Mouse (Mus musculus) hindbrain, embryonic 16.5 days (tissue): ENCODE results near the gene Gtf2ird2. TPM values are rescaled to one million over a fixed set of nuclear protein-coding genes. Genes with fewer than 3 reads are reported as not detected.

Source experiments
- ATAC-seq: fragments of 200-750 bp; cut with Nextera tagmentation; 2 replicates; pipeline ENCODE4 v1.8.0; 2017; ENCODE audit warnings: moderate TSS enrichment, moderate library complexity
- H3K27ac ChIP-seq: fragments of 300-500 bp; sonication (generic); 2 replicates; pipeline ENCODE4 v1.5.1; 2014; ENCODE audit warnings: low read depth, mild to moderate bottlenecking, control low read depth, low read length, moderate library complexity
- H3K27me3 ChIP-seq: fragments of 300-500 bp; sonication (generic); replicated peaks from 2 replicates; pipeline ENCODE4 v1.6.1; 2014; ENCODE audit warnings: low read length; ENCODE audit not compliant: control insufficient read depth, insufficient read depth
- H3K36me3 ChIP-seq: fragments of 300-500 bp; sonication (generic); 2 replicates; pipeline ENCODE4 v1.6.1; 2014; ENCODE audit warnings: mild to moderate bottlenecking, low read length, moderate library complexity, mixed read lengths; ENCODE audit not compliant: control insufficient read depth, insufficient read depth
- H3K4me1 ChIP-seq: fragments of 300-500 bp; sonication (generic); 2 replicates; pipeline ENCODE4 v1.6.1; 2014; ENCODE audit warnings: low read depth, low read length; ENCODE audit not compliant: control insufficient read depth, insufficient read depth
- H3K4me2 ChIP-seq: fragments of 300-500 bp; sonication (generic); 2 replicates; pipeline ENCODE4 v1.6.1; 2014; ENCODE audit warnings: mild to moderate bottlenecking, low read length, control low read depth, moderate library complexity
- H3K4me3 ChIP-seq: fragments of 300-500 bp; sonication (generic); 2 replicates; pipeline ENCODE4 v1.5.1; 2014; ENCODE audit warnings: mild to moderate bottlenecking, low read length, control low read depth, moderate library complexity
- H3K9ac ChIP-seq: fragments of 300-500 bp; sonication (generic); 2 replicates; pipeline ENCODE4 v1.6.1; 2014; ENCODE audit warnings: low read depth, mild to moderate bottlenecking, control low read depth, low read length, moderate library complexity
- H3K9me3 ChIP-seq: fragments of 300-500 bp; sonication (generic); 2 replicates; pipeline ENCODE4 v1.6.1; 2014; ENCODE audit warnings: mild to moderate bottlenecking, low read length, moderate library complexity; ENCODE audit not compliant: control insufficient read depth
- WGBS: fragments of 180-500 bp; shearing (Covaris S2); extraction: QIAGEN DNeasy Blood & Tissue Kit; methylation state at CpG from one replicate; pipeline ENCODE4 v1.1.7; 2014; 5-methylcytosine and 5-hydroxymethylcytosine counted together
- polyA plus RNA-seq: library from polyadenylated mRNA; unstranded; fragments of >200 nt; fragmentation: Nextera tagmentation; extraction: Ambion mirVana; gene quantifications from 2 replicates; pipeline ENCODE4 v1.2.1, GENCODE M21; 2015

The Gtf2ird2 gene
- polyA plus RNA-seq, 1 experiment from 2014 or later: 12.5 TPM

DNA sequence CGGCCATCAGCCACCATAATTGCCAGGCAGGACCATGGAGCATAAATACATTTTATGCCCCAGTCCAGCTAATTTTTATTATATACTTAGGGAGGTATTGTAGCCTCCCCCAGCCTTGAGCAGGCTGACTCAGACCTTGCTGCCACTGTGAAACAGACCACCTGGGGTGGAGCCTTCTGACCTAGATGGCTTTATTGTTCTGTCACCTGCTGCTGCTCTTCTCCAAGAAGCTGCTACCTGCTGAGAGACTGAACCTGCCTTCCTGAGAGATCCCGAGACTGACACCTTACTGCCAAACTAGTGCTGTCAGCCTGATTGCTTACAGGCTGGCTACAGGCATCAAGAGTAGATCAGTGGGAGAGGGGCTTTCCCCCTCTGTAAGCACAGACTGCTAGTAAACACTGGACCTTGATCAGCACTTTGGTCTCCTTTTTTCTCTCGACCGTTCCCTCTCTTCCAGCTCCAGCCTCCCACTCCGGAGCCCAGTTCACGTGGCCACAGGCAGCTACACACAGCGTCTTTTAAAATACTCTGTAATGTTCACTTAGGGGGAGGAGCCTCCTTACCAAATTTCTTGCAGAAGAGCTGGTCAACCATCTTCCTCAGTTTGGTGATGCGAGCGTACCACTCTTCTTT is 76.3 kb downstream of the Gtf2ird2 start:
- peaks cover 72% of the 10 kb centered on the region for H3K36me3 ChIP-seq
- no peak overlapping the region for H3K27ac ChIP-seq
- no peaks in the 10 kb centered on the region for H3K9me3 ChIP-seq
- WGBS: 89% methylated on average over 9 of the region's 9 CpGs
- no peak overlapping the region for H3K4me2 ChIP-seq
- no peaks in the 10 kb centered on the region for H3K4me1 ChIP-seq
- H3K9ac ChIP-seq: no peak overlapping the region
- no peak overlapping the region for H3K4me3 ChIP-seq
- no peaks in the 10 kb centered on the region for H3K27me3 ChIP-seq
- ATAC-seq: no peak

DNA sequence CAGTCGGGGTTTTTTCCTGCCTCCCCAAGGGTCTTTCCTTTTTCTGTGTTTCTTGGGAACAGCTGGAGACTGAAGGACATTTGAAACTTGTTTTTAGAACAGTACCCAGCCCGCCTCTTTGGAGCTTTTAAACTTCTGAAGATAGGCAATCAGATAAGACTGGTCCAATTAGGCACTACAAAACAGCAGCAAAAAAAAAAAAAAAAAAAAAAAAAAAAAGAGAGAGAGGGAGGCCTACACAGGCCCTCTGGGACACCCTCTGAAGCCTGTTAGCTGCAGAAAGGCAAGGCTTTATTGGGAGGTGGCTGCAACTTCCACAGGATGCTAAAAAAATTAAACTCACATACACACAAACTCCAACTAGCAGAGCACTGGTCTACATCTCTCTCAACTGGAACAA is 82.1 kb downstream of the Gtf2ird2 start:
- Histone ChIP-seq H3K27ac (no peak overlapping the region), H3K36me3 (peaks cover 58% of the 10 kb centered on the region), H3K9ac (no peak overlapping the region), H3K9me3 (no peaks in the 10 kb centered on the region), H3K4me2 (no peak overlapping the region), H3K4me3 (no peak overlapping the region), H3K4me1 (no peaks in the 10 kb centered on the region), H3K27me3 (no peaks in the 10 kb centered on the region)
- ATAC-seq: no peak
- 94% methylated on average over 2 of the region's 2 CpGs for WGBS

DNA sequence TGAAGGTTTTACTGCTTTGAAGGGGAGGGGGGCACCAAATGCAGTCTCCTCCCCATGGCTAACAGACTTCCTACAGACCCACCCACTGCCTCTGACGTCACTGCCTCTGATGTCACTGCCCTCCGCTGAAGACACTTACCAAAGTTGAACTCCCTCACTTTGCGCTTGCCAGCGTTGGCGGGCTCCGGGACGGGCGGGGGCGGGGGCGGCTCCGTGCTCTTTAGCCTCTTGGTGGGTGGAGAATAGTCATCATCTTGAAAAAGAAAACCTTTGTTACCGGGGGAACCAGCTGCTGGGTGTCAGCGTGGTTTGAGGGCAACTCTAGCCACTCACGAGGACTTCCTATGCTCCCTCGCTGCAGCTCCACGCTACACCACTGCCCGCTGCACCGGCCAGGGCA is 82.6 kb downstream of the Gtf2ird2 start:
- no peak overlapping the region for H3K27ac ChIP-seq
- no peak overlapping the region for H3K9ac ChIP-seq
- no peak overlapping the region for H3K4me3 ChIP-seq
- WGBS: 81% methylated on average over 18 of the region's 18 CpGs
- H3K4me1 ChIP-seq: no peaks in the 10 kb centered on the region
- no peaks in the 10 kb centered on the region for H3K9me3 ChIP-seq
- no peaks in the 10 kb centered on the region for H3K27me3 ChIP-seq
- ATAC-seq: no peak
- H3K36me3 ChIP-seq: peaks cover 53% of the 10 kb centered on the region
- no peak overlapping the region for H3K4me2 ChIP-seq

DNA sequence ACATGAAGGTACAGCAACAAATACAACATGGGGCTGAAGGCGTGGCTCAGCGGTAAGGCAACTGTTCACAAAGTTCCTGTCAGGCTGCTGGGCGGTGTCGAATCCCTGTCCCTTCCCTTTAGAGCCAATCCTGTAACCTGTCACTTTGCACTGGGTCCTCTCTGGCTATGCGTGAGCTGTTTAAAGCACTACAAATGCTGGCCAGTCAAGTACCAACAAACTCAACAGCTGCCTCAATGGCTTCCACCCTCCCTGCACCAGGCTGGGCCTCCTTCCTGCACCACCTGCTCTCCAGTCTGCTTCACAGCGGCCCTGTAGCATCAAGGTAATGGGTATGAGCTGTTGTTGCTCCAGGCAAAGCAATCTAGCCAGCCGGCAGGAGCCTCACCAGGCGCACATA is 84.9 kb downstream of the Gtf2ird2 start:
- Histone ChIP-seq H3K4me2 (no peak overlapping the region), H3K4me3 (no peak overlapping the region), H3K27me3 (no peaks in the 10 kb centered on the region), H3K36me3 (peaks cover 50% of the 10 kb centered on the region), H3K9me3 (no peaks in the 10 kb centered on the region), H3K9ac (no peak overlapping the region), H3K27ac (no peak overlapping the region), H3K4me1 (no peaks in the 10 kb centered on the region)
- no peak for ATAC-seq
- WGBS: 91% methylated on average over 8 of the region's 8 CpGs

DNA sequence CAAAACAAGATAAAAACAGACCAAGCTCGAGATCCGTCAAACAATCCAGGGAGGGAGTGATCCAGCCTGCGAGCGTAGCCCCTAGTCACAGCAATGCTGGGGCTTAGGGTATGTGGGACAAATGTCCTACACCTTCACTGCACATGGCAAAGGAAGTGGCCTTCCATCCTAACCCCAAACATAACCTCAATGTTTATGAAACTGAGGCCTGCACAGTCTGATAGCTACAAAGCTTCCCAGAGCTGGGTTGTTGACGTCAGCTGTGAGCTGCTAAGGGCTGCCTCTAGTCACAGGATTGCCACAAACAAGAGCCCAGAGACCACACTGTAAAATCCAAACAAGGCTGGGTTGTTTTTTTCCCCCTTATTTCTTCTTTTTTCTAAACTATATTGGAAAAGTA is 85.9 kb downstream of the Gtf2ird2 start:
- H3K27ac ChIP-seq: no peak overlapping the region

DNA sequence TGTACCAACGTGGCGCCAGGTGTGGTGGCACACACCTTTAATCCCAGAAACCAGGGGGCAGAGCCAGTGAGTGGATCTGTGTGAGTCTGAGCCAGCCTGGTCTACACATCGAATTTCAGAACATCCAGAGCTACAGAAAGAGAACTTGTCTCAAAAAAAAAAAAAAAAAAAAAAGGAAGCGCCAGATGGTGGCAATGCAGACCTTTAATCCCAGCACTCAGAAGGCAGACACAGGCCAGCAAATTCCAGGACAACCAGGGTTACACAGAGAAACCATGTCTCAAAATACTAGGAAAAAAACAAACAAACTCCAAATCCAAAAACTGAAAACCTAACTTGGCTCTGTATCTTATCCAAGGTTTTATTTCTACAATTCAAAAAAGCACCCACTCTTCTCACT is 86.7 kb downstream of the Gtf2ird2 start:
- H3K27me3 ChIP-seq: no peaks in the 10 kb centered on the region
- no peak overlapping the region for H3K27ac ChIP-seq
- 84% methylated on average over 4 of the region's 4 CpGs for whole genome bisulfite sequencing
- H3K9ac ChIP-seq: no peak overlapping the region
- no peaks in the 10 kb centered on the region for H3K4me1 ChIP-seq
- no peak for ATAC-seq
- H3K36me3 ChIP-seq: peaks cover 46% of the 10 kb centered on the region
- H3K4me3 ChIP-seq: no peak overlapping the region
- no peak overlapping the region for H3K4me2 ChIP-seq
- H3K9me3 ChIP-seq: no peaks in the 10 kb centered on the region

More for the DNA sequence above, 85.9 kb downstream of the Gtf2ird2 start:
- no peak overlapping the region for H3K4me3 ChIP-seq
- H3K4me2 ChIP-seq: no peak overlapping the region
- no peaks in the 10 kb centered on the region for H3K9me3 ChIP-seq
- 89% methylated on average over 5 of the region's 5 CpGs for WGBS
- H3K27me3 ChIP-seq: no peaks in the 10 kb centered on the region
- ATAC-seq: no peak
- peaks cover 47% of the 10 kb centered on the region for H3K36me3 ChIP-seq
- H3K9ac ChIP-seq: no peak overlapping the region
- H3K4me1 ChIP-seq: no peaks in the 10 kb centered on the region

DNA sequence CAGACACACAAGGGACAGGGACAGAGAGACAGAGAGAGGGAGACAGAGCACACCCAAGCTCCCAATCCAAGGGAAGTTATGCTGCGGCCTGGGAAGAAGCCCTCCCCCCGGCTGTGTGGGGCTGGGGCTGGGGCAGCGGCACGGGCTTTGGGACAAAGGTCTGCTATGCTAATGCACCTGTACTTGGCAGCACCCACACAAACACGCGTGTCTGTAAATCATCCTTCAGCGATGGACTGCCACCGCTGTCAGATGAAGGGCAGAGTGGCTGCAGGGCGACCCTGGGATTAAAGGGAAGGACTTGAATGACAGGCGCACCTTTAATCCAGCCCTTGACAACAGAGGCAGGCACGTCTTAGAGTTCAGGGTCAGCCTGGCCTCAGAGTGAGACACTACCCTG is 87.6 kb downstream of the Gtf2ird2 start:
- Histone ChIP-seq H3K27me3 (no peaks in the 10 kb centered on the region), H3K27ac (no peak overlapping the region), H3K4me2 (no peak overlapping the region), H3K36me3 (peaks cover 43% of the 10 kb centered on the region), H3K4me3 (no peak overlapping the region), H3K9ac (no peak overlapping the region), H3K9me3 (no peaks in the 10 kb centered on the region), H3K4me1 (no peaks in the 10 kb centered on the region)
- WGBS: 84% methylated on average over 11 of the region's 11 CpGs
- ATAC-seq: no peak

DNA sequence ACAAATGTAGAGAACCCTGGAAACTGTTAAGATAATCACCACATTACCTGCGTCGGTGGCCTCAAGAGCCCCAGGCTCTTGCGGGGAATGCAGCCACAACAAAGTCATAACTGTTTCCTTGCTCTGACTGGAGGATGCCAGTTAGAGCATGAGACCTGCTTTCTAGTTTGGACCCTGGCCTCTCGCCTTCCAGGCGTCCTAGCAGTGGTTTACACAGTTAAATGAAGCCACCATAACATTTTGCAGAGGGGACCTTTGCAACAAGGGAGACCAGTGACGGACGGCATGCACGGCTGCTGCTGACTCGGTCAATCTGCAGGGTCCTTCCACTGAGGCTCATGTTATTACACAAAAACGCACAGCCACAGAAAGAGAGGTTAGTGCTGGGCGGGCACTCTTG is 88.9 kb downstream of the Gtf2ird2 start:
- no peaks in the 10 kb centered on the region for H3K27me3 ChIP-seq
- H3K4me1 ChIP-seq: no peaks in the 10 kb centered on the region
- H3K27ac ChIP-seq: no peak overlapping the region
- 85% methylated on average over 11 of the region's 11 CpGs for WGBS
- H3K9ac ChIP-seq: no peak overlapping the region
- ATAC-seq: no peak
- H3K9me3 ChIP-seq: no peaks in the 10 kb centered on the region
- H3K4me3 ChIP-seq: no peak overlapping the region
- H3K4me2 ChIP-seq: no peak overlapping the region
- peaks cover 39% of the 10 kb centered on the region for H3K36me3 ChIP-seq

DNA sequence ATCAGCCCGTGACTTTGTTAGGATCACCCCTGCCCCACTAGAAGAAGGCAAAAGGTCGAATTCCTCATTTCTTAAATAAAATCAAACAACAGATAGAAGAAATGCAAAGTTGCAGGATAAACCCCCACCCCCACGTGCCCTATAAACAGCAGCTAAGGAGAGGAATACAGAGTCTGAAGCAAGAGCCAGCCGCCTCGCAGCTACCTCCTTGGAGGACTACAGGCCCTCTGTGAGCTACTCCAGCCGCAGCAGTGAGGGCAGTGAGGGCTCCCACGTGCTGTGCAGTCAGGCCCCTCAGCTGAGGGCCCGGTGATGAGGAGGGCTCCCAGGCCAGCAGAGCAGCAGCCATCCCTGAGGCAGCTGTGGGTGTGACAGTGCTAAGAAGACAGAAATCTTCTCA is 89.9 kb downstream of the Gtf2ird2 start:
- no peaks in the 10 kb centered on the region for H3K27me3 ChIP-seq
- H3K36me3 ChIP-seq: peaks cover 38% of the 10 kb centered on the region
- no peak overlapping the region for H3K9ac ChIP-seq
- WGBS: 85% methylated on average over 8 of the region's 8 CpGs
- H3K4me1 ChIP-seq: no peaks in the 10 kb centered on the region
- no peak for ATAC-seq
- H3K9me3 ChIP-seq: no peaks in the 10 kb centered on the region
- H3K4me3 ChIP-seq: no peak overlapping the region
- H3K27ac ChIP-seq: no peak overlapping the region
- no peak overlapping the region for H3K4me2 ChIP-seq
